Mouse (Mus musculus): ENCODE measurements at regions not wholly inside any gene's neighbourhood (a gene's known extent, or its start where the extent isn't known, plus 50 kb on each side); places are given as distances from the start of the nearest gene placed in this dataset.

- Histone ChIP-seq H3K27me3 (ENCODE audit: insufficient read depth, low read length) (no peaks in the 10 kb centered on the region), H3K4me3 (ENCODE audit: low read length) (no peak overlapping the region), H3K4me1 (ENCODE audit: insufficient read depth, low read length) (no peaks in the 10 kb centered on the region), H3K36me3 (ENCODE audit: insufficient read depth, low read length) (no peaks in the 10 kb centered on the region), H3K9ac (replicated peaks; ENCODE audit: low read length) (no peak overlapping the region), H3K27ac (ENCODE audit: low read length) (no peak overlapping the region), H3K4me2 (replicated peaks; ENCODE audit: low read depth, low read length) (no peak overlapping the region), H3K9me3 (ENCODE audit: low read length) (peaks cover 7% of the 10 kb centered on the region)
- ATAC-seq (ENCODE audit: low FRiP score, low TSS enrichment) = no peak
- WGBS = 39% methylated on average over 6 of the region's 6 CpGs
These were observed 285.4 kb upstream of the Kcnab2 start for GRCm38 (mm10) chr4:152763116-152763515.

GRCm38 (mm10) chr4:152762576-152762975, 284.9 kb upstream of the Kcnab2 start:
- Histone ChIP-seq H3K4me1 (ENCODE audit: insufficient read depth, low read length) (no peaks in the 10 kb centered on the region), H3K9me3 (ENCODE audit: low read length) (peaks cover 7% of the 10 kb centered on the region), H3K27ac (ENCODE audit: low read length) (no peak overlapping the region), H3K36me3 (ENCODE audit: insufficient read depth, low read length) (no peaks in the 10 kb centered on the region), H3K4me2 (replicated peaks; ENCODE audit: low read depth, low read length) (no peak overlapping the region), H3K4me3 (ENCODE audit: low read length) (no peak overlapping the region), H3K9ac (replicated peaks; ENCODE audit: low read length) (no peak overlapping the region), H3K27me3 (ENCODE audit: insufficient read depth, low read length) (no peaks in the 10 kb centered on the region)
- WGBS = 43% methylated on average over 4 of the region's 4 CpGs
- no peak for ATAC-seq (ENCODE audit: low FRiP score, low TSS enrichment)

DNA sequence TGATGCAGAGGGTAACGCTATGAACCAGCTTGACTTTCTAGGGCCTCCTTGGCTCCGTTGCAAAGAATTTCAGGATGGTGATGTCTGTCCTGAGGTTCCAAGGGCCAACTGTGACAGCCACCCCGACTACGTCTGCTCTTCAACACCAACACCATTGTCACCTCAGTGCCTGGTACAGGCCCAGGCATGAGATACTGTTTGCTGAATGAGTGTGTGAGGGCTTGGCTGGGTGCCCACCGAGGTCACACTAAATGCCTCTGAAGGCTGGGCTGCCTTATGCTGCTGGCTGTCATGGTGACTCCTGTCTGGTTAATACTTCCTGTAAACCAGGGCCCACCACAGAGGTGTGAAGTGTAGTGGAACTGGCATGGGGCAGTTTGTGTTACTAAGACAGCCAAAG, 279.5 kb upstream of the Kcnab2 start:
- Histone ChIP-seq H3K36me3 (ENCODE audit: insufficient read depth, low read length) (no peaks in the 10 kb centered on the region), H3K27ac (ENCODE audit: low read length) (no peak overlapping the region), H3K27me3 (ENCODE audit: insufficient read depth, low read length) (no peaks in the 10 kb centered on the region), H3K4me3 (ENCODE audit: low read length) (no peak overlapping the region), H3K4me1 (ENCODE audit: insufficient read depth, low read length) (no peaks in the 10 kb centered on the region), H3K4me2 (replicated peaks; ENCODE audit: low read depth, low read length) (no peak overlapping the region), H3K9ac (replicated peaks; ENCODE audit: low read length) (no peak overlapping the region), H3K9me3 (ENCODE audit: low read length) (peaks cover under 1% of the 10 kb centered on the region; the same call in 1 of the 2 replicates)
- 80% methylated on average over 5 of the region's 5 CpGs for WGBS
- ATAC-seq (ENCODE audit: low FRiP score, low TSS enrichment) = no peak

DNA sequence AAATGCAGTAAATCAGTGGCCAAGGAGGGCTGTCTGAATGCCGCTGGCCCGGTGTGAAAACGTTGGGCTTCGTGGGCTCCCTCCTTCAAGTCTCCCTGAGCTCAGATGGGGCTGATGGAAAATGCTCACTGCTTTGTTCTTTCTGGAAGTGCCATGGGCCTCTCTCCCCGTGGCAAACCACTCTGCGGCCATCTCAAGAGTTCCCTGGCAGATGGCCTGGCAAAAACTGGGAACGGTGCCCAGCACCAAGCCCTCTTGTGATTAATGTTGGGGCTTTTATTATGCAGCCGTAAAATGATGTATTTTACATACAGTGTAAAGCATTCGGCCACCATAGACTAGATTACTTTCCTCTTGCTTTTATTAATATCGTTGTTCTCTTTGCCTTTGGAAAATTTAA, 278.9 kb upstream of the Kcnab2 start:
- Histone ChIP-seq H3K4me2 (replicated peaks; ENCODE audit: low read depth, low read length) (no peak overlapping the region), H3K27ac (ENCODE audit: low read length) (no peak overlapping the region), H3K9ac (replicated peaks; ENCODE audit: low read length) (no peak overlapping the region), H3K36me3 (ENCODE audit: insufficient read depth, low read length) (no peaks in the 10 kb centered on the region), H3K9me3 (ENCODE audit: low read length) (peaks cover 6% of the 10 kb centered on the region; the same call in 1 of the 2 replicates), H3K4me1 (ENCODE audit: insufficient read depth, low read length) (no peaks in the 10 kb centered on the region), H3K27me3 (ENCODE audit: insufficient read depth, low read length) (no peaks in the 10 kb centered on the region), H3K4me3 (ENCODE audit: low read length) (no peak overlapping the region)
- ATAC-seq (ENCODE audit: low FRiP score, low TSS enrichment) = no peak
- 59% methylated on average over 10 of the region's 10 CpGs for WGBS

DNA sequence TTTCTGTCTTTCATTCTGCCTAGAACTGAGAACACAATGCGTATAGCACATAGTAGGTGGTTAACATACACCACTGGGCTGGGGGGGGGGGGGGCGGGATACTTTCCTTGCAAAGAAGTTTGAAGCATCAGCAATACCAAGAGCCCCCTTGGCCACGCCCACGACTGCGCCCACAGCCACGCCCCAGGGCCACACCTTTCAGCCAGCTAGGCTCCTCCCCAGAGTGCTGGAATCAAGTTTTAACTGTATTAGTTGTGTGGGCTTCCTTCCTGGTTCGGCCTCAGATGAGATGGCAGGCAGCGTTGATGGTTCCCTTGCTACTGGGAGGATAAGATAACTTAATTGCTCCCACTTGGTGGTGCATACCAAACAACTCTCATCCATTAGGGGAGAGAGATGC, 278.1 kb upstream of the Kcnab2 start:
- Histone ChIP-seq H3K9me3 (ENCODE audit: low read length) (peaks cover 6% of the 10 kb centered on the region; the same call in 1 of the 2 replicates), H3K4me1 (ENCODE audit: insufficient read depth, low read length) (no peaks in the 10 kb centered on the region), H3K27me3 (ENCODE audit: insufficient read depth, low read length) (no peaks in the 10 kb centered on the region), H3K4me3 (ENCODE audit: low read length) (no peak overlapping the region), H3K36me3 (ENCODE audit: insufficient read depth, low read length) (no peaks in the 10 kb centered on the region), H3K27ac (ENCODE audit: low read length) (no peak overlapping the region), H3K9ac (replicated peaks; ENCODE audit: low read length) (no peak overlapping the region), H3K4me2 (replicated peaks; ENCODE audit: low read depth, low read length) (no peak overlapping the region)
- no peak for ATAC-seq (ENCODE audit: low FRiP score, low TSS enrichment)
- 93% methylated on average over 8 of the region's 8 CpGs for WGBS

DNA sequence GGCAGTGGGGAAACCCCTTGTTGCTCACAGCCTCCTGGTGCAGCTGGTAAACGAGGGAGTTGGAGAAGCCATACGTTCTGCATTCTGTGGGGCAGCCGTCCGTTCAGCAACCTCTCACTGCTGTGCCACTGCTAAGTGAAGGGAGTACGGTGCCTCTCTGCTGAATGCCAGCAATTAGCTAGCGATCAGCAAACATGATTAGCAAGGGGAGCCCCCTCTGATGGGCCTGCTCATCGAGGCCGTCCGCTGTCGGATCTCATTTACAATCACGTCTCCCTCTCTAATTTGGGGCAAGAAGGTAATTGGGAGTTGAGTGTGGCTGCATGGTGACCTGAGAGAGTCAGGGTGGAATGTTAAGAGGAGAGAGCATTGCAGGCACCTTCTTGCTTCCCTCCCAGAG, 266.7 kb upstream of the Kcnab2 start:
- Histone ChIP-seq H3K9ac (replicated peaks; ENCODE audit: low read length) (no peak overlapping the region), H3K27me3 (ENCODE audit: insufficient read depth, low read length) (no peaks in the 10 kb centered on the region), H3K4me3 (ENCODE audit: low read length) (no peak overlapping the region), H3K4me2 (replicated peaks; ENCODE audit: low read depth, low read length) (no peak overlapping the region), H3K27ac (ENCODE audit: low read length) (no peak overlapping the region), H3K4me1 (ENCODE audit: insufficient read depth, low read length) (no peaks in the 10 kb centered on the region), H3K36me3 (ENCODE audit: insufficient read depth, low read length) (no peaks in the 10 kb centered on the region), H3K9me3 (ENCODE audit: low read length) (no peaks in the 10 kb centered on the region)
- WGBS = 32% methylated on average over 11 of the region's 11 CpGs
- no peak for ATAC-seq (ENCODE audit: low FRiP score, low TSS enrichment)

- Histone ChIP-seq H3K9me3 (ENCODE audit: low read length) (no peaks in the 10 kb centered on the region), H3K27ac (ENCODE audit: low read length) (no peak overlapping the region), H3K4me3 (ENCODE audit: low read length) (no peak overlapping the region), H3K9ac (replicated peaks; ENCODE audit: low read length) (no peak overlapping the region), H3K4me1 (ENCODE audit: insufficient read depth, low read length) (no peaks in the 10 kb centered on the region), H3K27me3 (ENCODE audit: insufficient read depth, low read length) (no peaks in the 10 kb centered on the region), H3K4me2 (replicated peaks; ENCODE audit: low read depth, low read length) (no peak overlapping the region), H3K36me3 (ENCODE audit: insufficient read depth, low read length) (no peaks in the 10 kb centered on the region)
- WGBS = 77% methylated on average over 2 of the region's 2 CpGs
- no peak for ATAC-seq (ENCODE audit: low FRiP score, low TSS enrichment)
These were observed 255.3 kb upstream of the Kcnab2 start for GRCm38 (mm10) chr4:152733017-152733416.

- no peak for ATAC-seq (ENCODE audit: low FRiP score, low TSS enrichment)
- H3K9me3 ChIP-seq (ENCODE audit: low read length) = no peaks in the 10 kb centered on the region
- no peak overlapping the region for H3K4me2 ChIP-seq (replicated peaks; ENCODE audit: low read depth, low read length)
- no peaks in the 10 kb centered on the region for H3K36me3 ChIP-seq (ENCODE audit: insufficient read depth, low read length)
- no peaks in the 10 kb centered on the region for H3K4me1 ChIP-seq (ENCODE audit: insufficient read depth, low read length)
- no peaks in the 10 kb centered on the region for H3K27me3 ChIP-seq (ENCODE audit: insufficient read depth, low read length)
- H3K27ac ChIP-seq (ENCODE audit: low read length) = no peak overlapping the region
- no peak overlapping the region for H3K4me3 ChIP-seq (ENCODE audit: low read length)
- 77% methylated on average over 10 of the region's 10 CpGs for WGBS
- H3K9ac ChIP-seq (replicated peaks; ENCODE audit: low read length) = no peak overlapping the region
These were observed 254.3 kb upstream of the Kcnab2 start for GRCm38 (mm10) chr4:152731988-152732387.

- no peak overlapping the region for H3K9ac ChIP-seq (replicated peaks; ENCODE audit: low read length)
- no peaks in the 10 kb centered on the region for H3K36me3 ChIP-seq (ENCODE audit: insufficient read depth, low read length)
- H3K4me1 ChIP-seq (ENCODE audit: insufficient read depth, low read length) = no peaks in the 10 kb centered on the region
- H3K9me3 ChIP-seq (ENCODE audit: low read length) = no peaks in the 10 kb centered on the region
- no peak overlapping the region for H3K4me3 ChIP-seq (ENCODE audit: low read length)
- ATAC-seq (ENCODE audit: low FRiP score, low TSS enrichment) = no peak
- 60% methylated on average over 10 of the region's 10 CpGs for WGBS
- H3K4me2 ChIP-seq (replicated peaks; ENCODE audit: low read depth, low read length) = no peak overlapping the region
- no peak overlapping the region for H3K27ac ChIP-seq (ENCODE audit: low read length)
- H3K27me3 ChIP-seq (ENCODE audit: insufficient read depth, low read length) = no peaks in the 10 kb centered on the region
These were observed 253.5 kb upstream of the Kcnab2 start for GRCm38 (mm10) chr4:152731082-152731720.

DNA sequence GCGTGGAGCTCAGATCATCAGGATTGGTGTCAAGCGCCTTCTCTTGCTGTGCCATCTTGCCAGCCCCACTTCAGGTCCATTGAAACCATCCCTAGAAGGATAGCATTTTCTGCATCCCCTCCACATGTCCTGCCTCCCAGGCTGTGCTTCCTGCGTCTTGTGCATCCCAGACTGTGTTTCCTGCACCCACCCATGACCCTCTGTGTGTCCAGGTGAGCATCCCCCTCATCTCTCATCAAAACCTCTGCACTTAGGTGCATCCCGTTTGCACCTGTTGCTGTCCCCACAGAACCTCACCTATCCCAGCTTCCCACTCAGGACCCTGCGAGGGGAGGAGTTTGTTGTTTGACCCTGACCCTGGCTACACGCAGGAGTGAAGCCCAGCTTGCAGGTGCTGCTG, 251.8 kb upstream of the Kcnab2 start:
- no peak overlapping the region for H3K4me3 ChIP-seq (ENCODE audit: low read length)
- no peak overlapping the region for H3K27ac ChIP-seq (ENCODE audit: low read length)
- H3K27me3 ChIP-seq (ENCODE audit: insufficient read depth, low read length) = no peaks in the 10 kb centered on the region
- no peak overlapping the region for H3K9ac ChIP-seq (replicated peaks; ENCODE audit: low read length)
- no peaks in the 10 kb centered on the region for H3K9me3 ChIP-seq (ENCODE audit: low read length)
- H3K36me3 ChIP-seq (ENCODE audit: insufficient read depth, low read length) = no peaks in the 10 kb centered on the region
- no peak overlapping the region for H3K4me2 ChIP-seq (replicated peaks; ENCODE audit: low read depth, low read length)
- ATAC-seq (ENCODE audit: low FRiP score, low TSS enrichment) = no peak
- H3K4me1 ChIP-seq (ENCODE audit: insufficient read depth, low read length) = no peaks in the 10 kb centered on the region
- 84% methylated on average over 6 of the region's 6 CpGs for WGBS

Measured in kidney, embryonic 16.5 days (tissue).